Mouse (Mus musculus): ENCODE results near the gene Uba7. TPM values are rescaled to one million over a fixed set of nuclear protein-coding genes. Genes with fewer than 3 reads are reported as not detected.

The Uba7 gene
- 12.2 and 13.2 TPM in 2 replicates for polyA plus RNA-seq (2014; fragmentation: Nextera tagmentation; extraction: Ambion mirVana)

DNA sequence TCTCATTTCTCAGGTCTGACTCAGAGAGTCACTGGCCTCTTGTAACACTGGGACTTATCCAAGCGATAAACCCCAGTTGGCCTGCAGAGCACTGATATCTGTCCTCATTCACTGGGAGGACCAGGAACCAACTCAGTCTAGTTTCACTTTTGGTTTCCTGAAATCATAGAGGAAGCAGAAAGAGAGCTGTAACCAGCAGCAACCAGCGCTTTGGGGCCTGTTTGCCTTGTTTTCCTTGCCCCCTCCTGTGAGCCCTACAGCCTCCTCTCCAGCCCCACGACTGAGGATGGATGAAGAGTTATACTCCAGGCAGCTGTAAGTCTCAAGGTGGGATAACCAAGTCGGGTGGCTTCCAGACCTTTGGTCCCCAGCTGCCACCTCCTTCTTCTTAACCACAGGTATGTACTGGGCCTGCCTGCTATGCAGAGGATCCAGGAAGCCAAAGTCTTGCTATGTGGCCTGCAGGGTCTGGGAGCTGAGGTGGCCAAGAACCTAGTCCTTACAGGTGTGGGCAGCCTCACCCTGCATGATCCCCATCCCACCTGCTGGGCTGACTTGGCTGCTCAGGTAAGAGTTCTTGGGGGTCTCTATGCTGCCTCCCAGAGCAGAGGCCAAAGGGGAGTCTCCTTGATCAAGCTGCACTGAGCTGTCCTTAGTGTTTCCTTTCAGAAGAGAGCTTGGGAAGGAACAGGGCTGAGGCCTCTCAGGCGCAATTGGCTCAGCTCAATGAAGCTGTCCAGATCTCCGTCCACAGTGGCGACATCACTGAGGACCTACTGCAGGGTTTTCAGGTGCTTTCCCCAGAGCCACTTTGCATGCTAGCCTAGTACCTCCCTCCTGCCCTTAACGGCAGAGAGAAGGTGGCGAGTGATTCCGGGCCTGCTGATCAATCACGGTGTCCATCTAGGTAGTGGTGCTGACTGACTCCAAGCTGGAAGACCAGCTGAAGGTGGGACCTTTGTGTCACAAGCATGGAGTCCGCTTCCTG, at the start of gene Uba7:
Gene Uba7, plus strand, starts transcription at position 107 of the 988 bp plus-strand sequence.
- 70% methylated on average over 12 of the region's 12 CpGs for WGBS
- 0 out of 2 replicates have a peak within 1 kb of the TSS, but pooled peaks have one; percentile 10 for H3K4me2 ChIP-seq (ENCODE audit: low read depth, low read length)
- no peak for ATAC-seq (replicated peaks; ENCODE audit: insufficient number of reproducible peaks, low FRiP score, low TSS enrichment, low read depth)

DNA sequence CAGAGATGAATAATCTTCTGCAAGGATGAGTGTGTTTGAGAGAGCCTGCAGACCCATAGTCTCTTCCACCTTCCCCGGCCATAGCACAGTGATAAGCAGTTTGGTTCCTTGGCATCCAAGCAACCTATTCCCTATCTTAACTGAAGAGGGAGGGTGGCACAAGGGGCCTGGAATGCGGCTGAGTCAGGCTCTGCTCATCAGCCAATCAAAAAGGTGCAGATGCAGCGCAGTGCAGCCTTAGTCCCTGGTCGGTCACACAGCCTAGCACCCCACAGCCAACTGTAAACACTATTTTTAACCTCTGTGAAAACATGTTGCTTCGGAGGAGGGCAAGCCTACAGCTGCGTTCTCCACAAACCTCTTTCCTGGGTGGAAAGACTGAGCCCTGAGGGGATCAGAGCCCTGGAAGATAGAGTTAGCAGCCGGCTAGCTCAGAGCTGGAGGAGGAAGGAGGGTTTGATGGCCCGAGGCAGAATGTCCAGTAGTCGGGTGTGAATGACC, 48.3 kb upstream of the Uba7 start:
- WGBS: 42% methylated on average over 9 of the region's 9 CpGs
- ATAC-seq (replicated peaks; ENCODE audit: insufficient number of reproducible peaks, low FRiP score, low TSS enrichment, low read depth): no peak
- H3K27ac ChIP-seq (replicated peaks; ENCODE audit: low read depth, low read length): no peak overlapping the region

More for the DNA sequence above, at the start of gene Uba7:
- no peaks in the 10 kb centered on the region for H3K9me3 ChIP-seq (replicated peaks; ENCODE audit: control insufficient read depth, low read length)
- 0 out of 2 replicates have a peak within 1 kb of the TSS, but pooled peaks have one; percentile 20 for H3K27ac ChIP-seq (replicated peaks; ENCODE audit: low read depth, low read length)
- H3K9ac ChIP-seq (replicated peaks; ENCODE audit: low read length): no peak within 1 kb of the TSS
- no peaks in the 10 kb centered on the region for H3K27me3 ChIP-seq (ENCODE audit: control insufficient read depth, insufficient read depth, low read length)
- no peaks in the 10 kb centered on the region; the same call in 1 of the 2 replicates for H3K36me3 ChIP-seq (replicated peaks; ENCODE audit: control insufficient read depth, insufficient read depth, low read depth, low read length)
- peaks cover 1% of the 10 kb centered on the region for H3K4me1 ChIP-seq (ENCODE audit: control insufficient read depth, insufficient read depth, low read length)
- no peak for DNase-seq (ENCODE audit: low spot score)
- H3K4me3 ChIP-seq (ENCODE audit: low read depth, low read length): no peak within 1 kb of the TSS

DNA sequence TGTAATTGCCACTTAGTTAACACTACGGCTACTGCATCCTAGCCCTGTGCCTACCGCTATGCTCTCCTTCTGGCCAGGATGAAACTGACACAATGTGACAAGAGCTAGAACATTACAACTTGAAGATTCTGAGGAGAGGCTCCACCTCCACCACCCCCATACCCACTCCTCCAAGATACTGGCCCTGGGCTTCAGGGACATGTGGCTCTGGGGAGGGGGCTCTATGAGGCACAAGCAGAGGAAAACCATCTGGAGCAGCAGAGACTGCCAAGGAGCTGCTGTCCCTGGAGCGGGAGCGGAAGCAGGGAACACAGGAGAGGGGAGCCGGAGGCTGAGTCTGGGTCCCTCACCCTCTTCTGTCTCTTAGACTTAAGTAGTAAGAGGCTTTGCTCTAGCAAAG, 47.6 kb upstream of the Uba7 start:
- Histone ChIP-seq H3K27ac (replicated peaks; ENCODE audit: low read depth, low read length) (no peak overlapping the region), H3K9me3 (replicated peaks; ENCODE audit: control insufficient read depth, low read length) (no peaks in the 10 kb centered on the region), H3K27me3 (ENCODE audit: control insufficient read depth, insufficient read depth, low read length) (no peaks in the 10 kb centered on the region), H3K9ac (replicated peaks; ENCODE audit: low read length) (no peak overlapping the region), H3K4me1 (ENCODE audit: control insufficient read depth, insufficient read depth, low read length) (no peaks in the 10 kb centered on the region), H3K36me3 (replicated peaks; ENCODE audit: control insufficient read depth, insufficient read depth, low read depth, low read length) (no peaks in the 10 kb centered on the region), H3K4me3 (ENCODE audit: low read depth, low read length) (no peak overlapping the region), H3K4me2 (ENCODE audit: low read depth, low read length) (no peak overlapping the region)
- ATAC-seq (replicated peaks; ENCODE audit: insufficient number of reproducible peaks, low FRiP score, low TSS enrichment, low read depth): no peak
- WGBS: 68% methylated on average over 5 of the region's 5 CpGs
- no peak for DNase-seq (ENCODE audit: low spot score)

More for the DNA sequence above, 48.3 kb upstream of the Uba7 start:
- Histone ChIP-seq H3K36me3 (replicated peaks; ENCODE audit: control insufficient read depth, insufficient read depth, low read depth, low read length) (no peaks in the 10 kb centered on the region), H3K4me2 (ENCODE audit: low read depth, low read length) (no peak overlapping the region), H3K9me3 (replicated peaks; ENCODE audit: control insufficient read depth, low read length) (no peaks in the 10 kb centered on the region), H3K9ac (replicated peaks; ENCODE audit: low read length) (no peak overlapping the region), H3K4me1 (ENCODE audit: control insufficient read depth, insufficient read depth, low read length) (no peaks in the 10 kb centered on the region), H3K27me3 (ENCODE audit: control insufficient read depth, insufficient read depth, low read length) (no peaks in the 10 kb centered on the region), H3K4me3 (ENCODE audit: low read depth, low read length) (no peak overlapping the region)
- no peak for DNase-seq (ENCODE audit: low spot score)

DNA sequence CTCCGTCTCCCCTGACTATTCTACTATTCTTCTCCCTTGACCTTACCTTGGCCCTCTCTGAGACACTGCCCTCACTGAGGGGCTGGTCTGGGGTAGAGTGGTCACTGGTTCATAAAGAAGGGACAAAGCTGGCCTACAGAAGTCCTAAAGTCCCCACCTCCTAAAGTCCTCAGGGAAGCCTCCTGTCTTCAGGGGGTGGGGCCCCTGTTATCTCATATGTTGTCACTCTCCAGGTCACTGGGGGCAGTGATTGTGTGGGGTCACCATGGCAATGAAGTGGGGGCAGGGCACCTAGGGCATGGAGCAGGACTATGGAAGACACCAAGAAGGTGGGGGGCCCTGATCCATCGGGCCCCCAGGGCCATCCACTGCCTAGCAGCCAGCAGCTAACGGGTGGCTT, 47.1 kb upstream of the Uba7 start, which contains the start of gene Actl11:
Gene Actl11, plus strand, starts transcription at position 301 of the 400 bp plus-strand sequence.
- WGBS: 74% methylated on average over 3 of the region's 3 CpGs
- H3K9me3 ChIP-seq (replicated peaks; ENCODE audit: control insufficient read depth, low read length): no peaks in the 10 kb centered on the region
- H3K27ac ChIP-seq (replicated peaks; ENCODE audit: low read depth, low read length): no peak within 1 kb of the TSS
- no peaks in the 10 kb centered on the region for H3K27me3 ChIP-seq (ENCODE audit: control insufficient read depth, insufficient read depth, low read length)
- no peaks in the 10 kb centered on the region for H3K36me3 ChIP-seq (replicated peaks; ENCODE audit: control insufficient read depth, insufficient read depth, low read depth, low read length)
- no peak for ATAC-seq (replicated peaks; ENCODE audit: insufficient number of reproducible peaks, low FRiP score, low TSS enrichment, low read depth)
- no peak within 1 kb of the TSS for H3K4me2 ChIP-seq (ENCODE audit: low read depth, low read length)
- no peak within 1 kb of the TSS for H3K4me3 ChIP-seq (ENCODE audit: low read depth, low read length)
- no peak for DNase-seq (ENCODE audit: low spot score)
- no peaks in the 10 kb centered on the region for H3K4me1 ChIP-seq (ENCODE audit: control insufficient read depth, insufficient read depth, low read length)
- H3K9ac ChIP-seq (replicated peaks; ENCODE audit: low read length): no peak within 1 kb of the TSS

DNA sequence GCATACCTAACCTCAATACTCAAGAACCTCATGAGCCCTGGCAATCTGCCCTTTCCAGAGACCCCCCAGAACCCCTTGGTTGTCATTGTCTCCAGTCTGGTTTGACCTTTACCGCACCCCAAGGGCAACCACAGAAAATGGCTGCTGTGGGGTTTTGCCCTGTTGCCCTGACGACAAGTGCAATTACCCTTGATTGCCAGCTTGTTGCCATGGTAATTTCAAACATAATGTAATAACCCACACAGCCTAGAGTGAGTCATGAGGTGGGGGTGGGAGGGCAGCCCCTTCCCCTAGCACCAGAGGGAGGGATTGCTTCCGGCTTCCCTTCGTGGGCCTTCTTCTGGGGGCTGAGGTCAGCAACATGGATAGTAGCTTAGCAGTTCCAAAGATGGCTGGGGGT, 43.1 kb upstream of the Uba7 start:
- Histone ChIP-seq H3K4me3 (ENCODE audit: low read depth, low read length) (no peak overlapping the region), H3K27me3 (ENCODE audit: control insufficient read depth, insufficient read depth, low read length) (no peaks in the 10 kb centered on the region; the same call in 1 of the 2 replicates), H3K4me2 (ENCODE audit: low read depth, low read length) (no peak overlapping the region), H3K27ac (replicated peaks; ENCODE audit: low read depth, low read length) (no peak overlapping the region), H3K9me3 (replicated peaks; ENCODE audit: control insufficient read depth, low read length) (no peaks in the 10 kb centered on the region), H3K9ac (replicated peaks; ENCODE audit: low read length) (no peak overlapping the region), H3K4me1 (ENCODE audit: control insufficient read depth, insufficient read depth, low read length) (peaks cover 2% of the 10 kb centered on the region; the same call in 1 of the 2 replicates), H3K36me3 (replicated peaks; ENCODE audit: control insufficient read depth, insufficient read depth, low read depth, low read length) (no peaks in the 10 kb centered on the region)
- peak; percentile 18 for DNase-seq (ENCODE audit: low spot score)
- 56% methylated on average over 4 of the region's 4 CpGs for WGBS
- ATAC-seq (replicated peaks; ENCODE audit: insufficient number of reproducible peaks, low FRiP score, low TSS enrichment, low read depth): no peak

DNA sequence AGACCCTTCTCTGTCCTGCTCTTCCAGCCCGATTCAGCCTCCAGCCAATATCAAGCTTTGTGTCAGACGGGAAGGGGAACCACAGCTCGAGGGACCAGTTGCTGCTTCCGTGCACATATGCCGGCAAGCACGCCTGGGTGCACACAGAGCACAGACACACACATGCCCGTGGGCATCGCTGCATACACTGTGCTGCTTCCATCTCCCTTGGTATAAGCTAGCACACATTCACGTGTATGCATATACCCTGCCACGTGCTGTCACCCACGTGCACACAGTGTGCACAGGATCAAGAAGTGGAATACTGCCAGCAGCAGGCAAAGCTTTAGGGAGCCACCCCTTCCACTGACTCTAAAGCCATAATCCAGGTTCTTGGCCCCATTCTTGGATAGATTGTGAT, 41.2 kb upstream of the Uba7 start:
- Histone ChIP-seq H3K4me3 (ENCODE audit: low read depth, low read length) (no peak overlapping the region), H3K4me2 (ENCODE audit: low read depth, low read length) (no peak overlapping the region), H3K4me1 (ENCODE audit: control insufficient read depth, insufficient read depth, low read length) (peaks cover 2% of the 10 kb centered on the region; the same call in 1 of the 2 replicates), H3K27me3 (ENCODE audit: control insufficient read depth, insufficient read depth, low read length) (no peaks in the 10 kb centered on the region; the same call in 1 of the 2 replicates), H3K9ac (replicated peaks; ENCODE audit: low read length) (no peak overlapping the region), H3K27ac (replicated peaks; ENCODE audit: low read depth, low read length) (no peak overlapping the region), H3K36me3 (replicated peaks; ENCODE audit: control insufficient read depth, insufficient read depth, low read depth, low read length) (no peaks in the 10 kb centered on the region), H3K9me3 (replicated peaks; ENCODE audit: control insufficient read depth, low read length) (no peaks in the 10 kb centered on the region)
- WGBS: 88% methylated on average over 11 of the region's 11 CpGs
- ATAC-seq (replicated peaks; ENCODE audit: insufficient number of reproducible peaks, low FRiP score, low TSS enrichment, low read depth) (no peak), DNase-seq (ENCODE audit: low spot score) (no peak)

DNA sequence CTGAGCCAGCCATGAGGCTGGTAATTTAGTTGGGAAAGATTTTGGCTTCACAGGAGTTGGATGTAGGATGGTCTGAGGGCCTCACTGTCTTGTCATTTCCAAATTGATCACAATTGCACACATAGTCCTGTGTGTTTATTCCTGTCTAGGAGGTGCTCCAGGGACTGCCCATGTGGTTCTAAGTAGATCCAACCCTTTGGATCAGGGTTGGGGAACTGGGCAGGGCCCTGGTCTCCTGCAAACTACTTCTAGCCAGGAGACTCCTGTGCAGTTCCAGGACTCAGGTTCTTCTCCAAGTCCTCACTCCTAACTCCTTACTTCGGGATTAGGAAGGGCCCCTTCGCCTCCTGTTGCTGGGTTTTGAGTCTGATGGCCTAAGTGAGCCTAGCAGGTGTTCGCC, 39.9 kb upstream of the Uba7 start, which contains the start of gene Camkv:
Gene Camkv, plus strand, starts transcription at position 301 of the 400 bp plus-strand sequence.
- no peaks in the 10 kb centered on the region; the same call in 1 of the 2 replicates for H3K27me3 ChIP-seq (ENCODE audit: control insufficient read depth, insufficient read depth, low read length)
- H3K9me3 ChIP-seq (replicated peaks; ENCODE audit: control insufficient read depth, low read length): no peaks in the 10 kb centered on the region
- H3K4me1 ChIP-seq (ENCODE audit: control insufficient read depth, insufficient read depth, low read length): peaks cover 2% of the 10 kb centered on the region; the same call in 1 of the 2 replicates
- peak within 1 kb of the TSS; percentile 91 for H3K4me2 ChIP-seq (ENCODE audit: low read depth, low read length)
- H3K27ac ChIP-seq (replicated peaks; ENCODE audit: low read depth, low read length): no peak within 1 kb of the TSS
- peak within 1 kb of the TSS; percentile 45 for H3K4me3 ChIP-seq (ENCODE audit: low read depth, low read length)
- no peak for ATAC-seq (replicated peaks; ENCODE audit: insufficient number of reproducible peaks, low FRiP score, low TSS enrichment, low read depth)
- H3K9ac ChIP-seq (replicated peaks; ENCODE audit: low read length): peak within 1 kb of the TSS; percentile 51
- DNase-seq (ENCODE audit: low spot score): no peak
- H3K36me3 ChIP-seq (replicated peaks; ENCODE audit: control insufficient read depth, insufficient read depth, low read depth, low read length): no peaks in the 10 kb centered on the region
- 11% methylated on average over 3 of the region's 3 CpGs for WGBS

Data from embryonic facial prominence, embryonic 11.5 days (tissue).